Mouse (Mus musculus) cerebellum, postnatal 14 days (tissue): ENCODE data around the gene Hc.

Experiments
- DNase-seq, 2 experiments: peaks; one replicate each; pipeline ENCODE4 v3.0.0; 2021; ENCODE audit warnings: mixed read lengths in 2 of 2

Hc gene

DNA sequence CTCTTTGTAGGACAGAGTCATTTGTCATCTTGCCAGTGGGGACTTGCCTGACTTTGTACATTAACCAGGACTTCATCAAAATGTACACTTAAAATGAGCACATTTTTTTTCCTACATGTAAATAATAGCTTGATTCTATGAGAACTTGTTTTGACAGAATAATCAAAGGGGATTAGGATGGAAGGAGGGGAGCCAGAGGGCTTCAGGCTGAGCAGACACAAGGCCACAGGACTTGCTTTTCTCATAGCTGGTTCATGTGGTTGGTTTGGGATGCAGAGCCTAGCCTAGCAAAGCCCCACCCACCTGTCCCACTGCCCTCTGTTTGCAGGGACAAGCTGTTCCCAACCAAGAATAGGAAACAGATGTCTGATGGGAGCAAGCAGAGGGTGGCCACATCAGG lies 109.8 kb downstream of the Hc start:
- no peak for DNase-seq

DNA sequence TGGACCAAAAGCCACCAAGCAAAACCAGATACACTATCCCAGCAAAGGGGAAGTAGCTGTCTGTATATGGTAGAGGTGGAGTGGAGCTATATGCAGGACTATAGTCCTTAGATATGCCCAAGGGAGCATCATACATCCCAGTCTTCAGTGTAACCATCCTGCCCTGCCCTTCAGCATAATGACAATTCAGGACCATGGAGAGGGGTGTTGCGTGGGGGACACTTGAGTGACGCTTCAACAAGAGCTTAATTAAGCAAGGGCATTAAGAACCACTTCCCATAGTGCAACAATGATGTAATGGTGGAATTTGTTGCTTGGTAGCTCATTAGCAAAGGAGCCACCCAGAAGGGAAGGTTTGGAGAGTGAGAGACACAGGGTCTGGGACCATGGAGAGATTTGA lies 112.6 kb downstream of the Hc start:
- DNase-seq, result no peak

DNA sequence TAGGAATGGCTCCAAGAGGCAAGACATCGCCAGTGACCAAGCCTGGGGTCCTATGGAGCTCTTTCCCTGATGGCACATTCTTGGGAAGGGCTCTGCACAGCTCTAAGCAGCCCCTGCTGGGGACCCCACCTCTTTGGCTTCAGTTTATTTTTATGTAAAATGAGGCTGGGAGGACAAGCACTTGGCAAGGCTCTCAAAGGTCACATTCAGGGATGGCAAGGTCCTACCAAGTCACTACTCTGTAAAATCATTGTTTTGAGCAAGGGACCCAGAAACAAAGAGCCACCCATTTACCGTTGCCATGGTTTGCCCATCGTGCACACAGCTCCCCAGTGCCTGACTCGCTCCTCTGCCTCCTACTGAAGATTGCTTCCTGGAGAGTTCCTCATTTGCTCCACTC lies 115.2 kb downstream of the Hc start:
- no peak for DNase-seq

- no peak for DNase-seq
Measured at GRCm38 (mm10) chr2:34945580-34945979, 115.7 kb downstream of the Hc start.

DNA sequence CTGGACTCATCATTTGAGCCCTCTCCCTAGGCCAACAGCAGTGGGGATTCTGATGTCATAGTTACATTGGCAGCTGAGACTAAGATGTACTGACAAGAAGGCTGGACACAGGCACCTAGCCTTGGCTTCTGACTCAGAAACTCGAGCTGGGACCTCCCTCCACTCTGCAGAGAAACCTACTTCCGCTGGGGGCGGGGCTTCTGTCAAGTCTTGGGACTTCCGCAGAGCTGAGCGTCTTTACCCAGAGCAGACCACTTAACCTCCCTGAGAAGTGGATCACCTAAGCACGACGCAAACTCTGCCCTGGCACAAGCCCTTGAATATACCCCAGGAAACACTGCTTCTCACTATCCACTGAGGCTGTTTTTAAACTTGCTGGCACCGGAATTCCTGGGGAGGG lies 116.5 kb downstream of the Hc start:
- DNase-seq, result no peak

DNA sequence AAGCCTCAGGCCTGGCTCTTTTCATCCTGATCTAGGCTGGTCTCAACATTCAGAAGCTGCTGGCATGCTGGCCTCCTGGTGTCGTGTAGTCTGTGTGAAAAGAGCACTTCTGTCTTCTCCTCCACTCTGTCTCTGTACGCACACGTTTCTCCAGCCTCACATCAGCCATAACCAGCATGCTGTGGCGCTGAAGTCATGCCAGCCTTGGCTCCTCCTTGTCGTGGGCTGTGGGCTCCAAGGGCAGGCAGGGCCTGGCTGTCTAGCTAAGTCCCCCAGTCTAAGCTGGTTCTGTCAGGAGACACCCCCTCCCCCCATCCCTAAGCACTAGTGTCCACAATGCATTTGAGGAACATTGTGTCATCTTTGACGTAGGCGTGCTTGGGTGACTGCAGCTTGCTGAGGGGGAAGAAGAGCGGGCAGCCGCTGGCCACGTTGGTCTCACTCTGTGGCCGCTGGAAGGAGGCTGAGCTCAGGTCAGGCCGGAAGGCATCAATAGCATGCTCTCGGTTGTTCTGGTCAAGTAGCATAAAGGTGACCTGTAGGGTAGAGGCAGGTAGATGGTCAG lies 117.6 kb downstream of the Hc start:
- DNase-seq, result peak in 1 of 2 experiments; percentile 42

DNA sequence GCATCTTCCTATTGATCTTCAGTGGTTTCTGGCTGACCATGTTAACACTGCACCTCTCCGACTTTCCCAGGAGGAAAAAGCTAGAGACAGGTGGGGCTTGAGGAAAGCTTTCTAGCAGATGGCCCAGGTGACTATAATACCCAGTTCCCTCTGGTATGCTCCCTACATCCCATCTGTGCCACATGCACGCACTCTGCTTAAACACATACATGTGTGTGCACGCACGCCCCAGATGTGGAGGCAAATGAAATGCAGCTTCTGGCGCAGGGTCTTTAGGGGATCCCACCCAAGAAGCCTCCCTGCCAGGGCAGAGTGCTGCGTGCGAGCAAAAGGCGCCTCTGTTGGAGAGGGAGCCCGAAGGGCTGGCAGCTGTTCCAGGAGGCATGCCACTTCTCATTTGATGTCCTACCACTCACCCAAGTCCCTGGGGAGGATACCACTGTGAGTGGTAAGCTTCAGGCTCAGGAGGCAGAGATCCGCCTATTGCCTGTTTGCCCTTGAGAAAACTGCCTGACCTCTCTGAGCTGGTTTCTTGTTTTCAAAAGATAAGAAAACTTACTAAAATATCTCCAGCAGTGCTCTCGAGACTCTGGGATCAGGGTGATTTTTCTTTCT lies 120.1 kb downstream of the Hc start:
- no peak for DNase-seq

DNA sequence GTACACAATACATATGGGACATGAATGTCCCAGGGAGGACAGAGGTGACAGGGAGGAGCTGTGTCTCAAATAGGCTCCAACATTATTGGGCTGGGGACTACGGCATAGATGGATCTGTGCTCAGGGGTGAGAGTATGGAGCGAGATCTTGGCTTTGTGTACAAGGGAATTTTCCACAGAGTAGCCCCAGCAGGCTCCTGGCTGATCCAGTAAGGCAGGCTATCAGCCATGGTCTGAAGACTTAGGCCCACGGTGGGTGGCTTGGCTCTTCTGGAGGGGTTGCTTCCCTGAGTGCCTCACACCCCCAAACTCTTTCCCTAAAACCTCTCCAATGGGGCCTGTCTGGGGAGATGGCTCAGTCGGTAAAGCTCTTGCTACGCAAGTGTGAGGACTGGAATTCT lies 121.0 kb downstream of the Hc start:
- DNase-seq, result peak; percentile 64 to 71

DNA sequence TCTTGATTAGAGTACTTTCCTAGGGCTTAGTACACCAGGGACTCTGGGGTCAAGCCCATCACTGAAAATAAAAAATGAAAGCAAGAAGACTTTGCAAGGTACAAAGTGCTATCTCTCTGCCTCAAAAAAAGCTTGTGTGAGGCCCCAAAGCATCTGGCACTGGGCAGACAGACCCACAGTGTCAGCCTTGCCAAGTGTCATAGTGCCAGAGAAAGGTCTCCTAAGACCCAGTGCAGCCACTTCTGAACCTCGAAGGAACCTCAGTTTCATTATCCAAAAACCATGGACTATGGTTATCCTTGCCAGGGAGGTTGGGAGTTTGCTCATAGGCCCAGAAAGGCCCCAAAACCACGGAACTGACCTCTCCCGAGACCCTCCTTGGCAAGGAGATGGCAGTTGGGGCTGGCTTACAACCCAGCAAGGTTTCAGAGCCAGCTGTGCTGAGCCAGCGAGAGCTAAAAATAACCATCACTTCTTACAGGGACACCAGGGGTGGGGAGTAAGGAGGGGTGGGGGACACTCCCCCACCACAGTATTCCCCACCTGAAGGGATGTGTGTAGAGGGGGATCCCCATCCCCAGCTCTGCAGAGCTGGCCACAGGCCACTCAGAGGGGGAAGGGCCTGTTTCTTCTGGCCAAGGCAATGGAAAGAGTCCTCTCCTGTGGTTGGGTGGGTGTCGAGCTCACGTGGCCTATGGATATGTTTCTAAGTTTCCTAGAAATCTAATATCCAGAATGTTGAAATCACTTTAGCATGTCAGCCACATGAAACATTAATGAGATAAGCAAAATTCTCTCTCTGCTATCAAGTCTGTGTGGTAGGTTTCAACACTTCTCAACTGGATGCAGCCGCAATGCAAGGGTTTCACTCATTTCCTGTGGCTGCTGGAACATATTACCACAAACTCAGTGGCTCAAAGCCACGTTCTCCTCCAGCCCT lies 122.7 kb downstream of the Hc start:
- DNase-seq, result peak in 1 of 2 experiments; percentile 36

GRCm38 (mm10) chr2:34937460-34937859 lies 123.8 kb downstream of the Hc start:
- no peak for DNase-seq
